Mouse (Mus musculus) forebrain, embryonic 14.5 days (tissue): ENCODE results near the gene Tmem40. TPM values are rescaled to one million over a fixed set of nuclear protein-coding genes. Genes with fewer than 3 reads are reported as not detected.

Source experiments
- ATAC-seq: fragments of 200-750 bp; cut with Nextera tagmentation; 2 replicates; pipeline ENCODE4 v1.8.0; 2017; ENCODE audit warnings: mild to moderate bottlenecking, moderate library complexity
- DNase-seq: peaks from one replicate; pipeline ENCODE4 v3.0.0-alpha.2; 2015; ENCODE audit warnings: low spot score
- H3K27ac ChIP-seq: fragments of 300-500 bp; sonication (generic); 2 replicates; pipeline ENCODE4 v1.5.1; 2014; ENCODE audit warnings: low read depth, mild to moderate bottlenecking, control low read depth, low read length, moderate library complexity
- H3K27me3 ChIP-seq: fragments of 300-500 bp; sonication (generic); replicated peaks from 2 replicates; pipeline ENCODE4 v1.6.1; 2014; ENCODE audit warnings: low read length, control low read depth, mixed read lengths; ENCODE audit not compliant: control insufficient read depth, insufficient read depth
- H3K36me3 ChIP-seq: fragments of 300-500 bp; sonication (generic); 2 replicates; pipeline ENCODE4 v1.6.1; 2014; ENCODE audit warnings: low read length, control low read depth; ENCODE audit not compliant: control insufficient read depth, insufficient read depth
- H3K4me1 ChIP-seq: fragments of 300-500 bp; sonication (generic); 2 replicates; pipeline ENCODE4 v1.6.1; 2014; ENCODE audit warnings: antibody characterized with exemption, low read length, control low read depth; ENCODE audit not compliant: control insufficient read depth, insufficient read depth
- H3K4me2 ChIP-seq: fragments of 300-500 bp; sonication (generic); 2 replicates; pipeline ENCODE4 v1.6.1; 2014; ENCODE audit warnings: mild to moderate bottlenecking, control low read depth, low read length
- H3K4me3 ChIP-seq: fragments of 300-500 bp; sonication (generic); 2 replicates; pipeline ENCODE4 v1.5.1; 2014; ENCODE audit warnings: low read depth, low read length, control low read depth
- H3K9ac ChIP-seq: fragments of 300-500 bp; sonication (generic); 2 replicates; pipeline ENCODE4 v1.6.1; 2014; ENCODE audit warnings: mild to moderate bottlenecking, low read length, control low read depth, moderate library complexity
- H3K9me3 ChIP-seq: fragments of 300-500 bp; sonication (generic); replicated peaks from 2 replicates; pipeline ENCODE4 v1.6.1; 2016; ENCODE audit warnings: low read length, control low read depth, mixed read lengths; ENCODE audit not compliant: control insufficient read depth
- WGBS: fragments of 180-500 bp; shearing (Covaris S2); extraction: QIAGEN DNeasy Blood & Tissue Kit; methylation state at CpG from one replicate; pipeline ENCODE4 v1.1.7; 2014; 5-methylcytosine and 5-hydroxymethylcytosine counted together
- polyA plus RNA-seq: library from polyadenylated mRNA; unstranded; fragments of >200 nt; fragmentation: Nextera tagmentation; extraction: Ambion mirVana; gene quantifications from 2 replicates; pipeline ENCODE4 v1.2.1, GENCODE M21; 2014

The Tmem40 gene
- polyA plus RNA-seq, 1 experiment from 2014 or later = 0.56 TPM

GRCm38 (mm10) chr6:115792691-115793215 lies 30.5 kb upstream of the Tmem40 start:
- ATAC-seq = no peak
- DNase-seq = no peak
- no peak overlapping the region for H3K27ac ChIP-seq
- peaks cover 94% of the 10 kb centered on the region for H3K36me3 ChIP-seq
- no peaks in the 10 kb centered on the region for H3K4me1 ChIP-seq
- no peak overlapping the region for H3K9ac ChIP-seq
- no peak overlapping the region for H3K4me3 ChIP-seq
- WGBS = 88% methylated on average over 21 of the region's 21 CpGs
- H3K27me3 ChIP-seq = no peaks in the 10 kb centered on the region
- no peak overlapping the region for H3K4me2 ChIP-seq
- H3K9me3 ChIP-seq = no peaks in the 10 kb centered on the region

- ATAC-seq (no peak), DNase-seq (no peak)
- Histone ChIP-seq H3K4me3 (no peak overlapping the region), H3K27ac (no peak overlapping the region), H3K4me2 (no peak overlapping the region), H3K9ac (no peak overlapping the region), H3K36me3 (peaks cover 94% of the 10 kb centered on the region), H3K4me1 (no peaks in the 10 kb centered on the region), H3K27me3 (no peaks in the 10 kb centered on the region), H3K9me3 (no peaks in the 10 kb centered on the region)
- WGBS = 87% methylated on average over 34 of the region's 34 CpGs
These were observed 29.9 kb upstream of the Tmem40 start for GRCm38 (mm10) chr6:115791842-115792686.

GRCm38 (mm10) chr6:115791016-115791415 lies 28.8 kb upstream of the Tmem40 start:
- Histone ChIP-seq H3K27ac (no peak overlapping the region), H3K9me3 (no peaks in the 10 kb centered on the region), H3K4me1 (no peaks in the 10 kb centered on the region), H3K4me2 (no peak overlapping the region), H3K4me3 (no peak overlapping the region), H3K9ac (no peak overlapping the region), H3K36me3 (peaks cover 94% of the 10 kb centered on the region), H3K27me3 (no peaks in the 10 kb centered on the region)
- ATAC-seq = no peak
- DNase-seq = no peak
- WGBS = 79% methylated on average over 10 of the region's 10 CpGs

GRCm38 (mm10) chr6:115782781-115783180 lies 20.6 kb upstream of the Tmem40 start:
- Histone ChIP-seq H3K27me3 (no peaks in the 10 kb centered on the region), H3K36me3 (peaks cover 85% of the 10 kb centered on the region), H3K9ac (no peak overlapping the region), H3K4me2 (no peak overlapping the region), H3K27ac (no peak overlapping the region), H3K4me1 (no peaks in the 10 kb centered on the region), H3K9me3 (no peaks in the 10 kb centered on the region), H3K4me3 (no peak overlapping the region)
- DNase-seq (no peak), ATAC-seq (no peak)
- 93% methylated on average over 3 of the region's 3 CpGs for WGBS

GRCm38 (mm10) chr6:115776363-115776762 lies 14.2 kb upstream of the Tmem40 start:
- Histone ChIP-seq H3K4me3 (peak overlapping the region; percentile 76; the same call in 1 of the 2 replicates), H3K9me3 (no peaks in the 10 kb centered on the region), H3K4me2 (peak overlapping the region; percentile 64), H3K36me3 (peaks cover 22% of the 10 kb centered on the region), H3K27ac (no peak overlapping the region), H3K27me3 (no peaks in the 10 kb centered on the region), H3K4me1 (peaks cover 15% of the 10 kb centered on the region), H3K9ac (peak overlapping the region; percentile 90; the same call in 1 of the 2 replicates)
- ATAC-seq (no peak), DNase-seq (no peak)
- 72% methylated on average over 9 of the region's 9 CpGs for WGBS

- Histone ChIP-seq H3K4me3 (peak overlapping the region; percentile 76), H3K4me2 (peak overlapping the region; percentile 64), H3K9ac (peak overlapping the region; percentile 90), H3K27ac (no peak overlapping the region), H3K36me3 (peaks cover 17% of the 10 kb centered on the region), H3K27me3 (no peaks in the 10 kb centered on the region), H3K9me3 (no peaks in the 10 kb centered on the region), H3K4me1 (peaks cover 15% of the 10 kb centered on the region)
- DNase-seq (peak; percentile 12), ATAC-seq (no peak)
- 51% methylated on average over 3 of the region's 3 CpGs for WGBS
These were observed 13.6 kb upstream of the Tmem40 start for GRCm38 (mm10) chr6:115775838-115776237.

- no peaks in the 10 kb centered on the region for H3K9me3 ChIP-seq
- H3K4me3 ChIP-seq = peak within 1 kb of the TSS; percentile 76
- no peaks in the 10 kb centered on the region for H3K27me3 ChIP-seq
- DNase-seq (peak; percentile 82), ATAC-seq (peak; percentile 90)
- peak within 1 kb of the TSS; percentile 78 for H3K27ac ChIP-seq
- H3K4me2 ChIP-seq = peak within 1 kb of the TSS; percentile 64
- peak within 1 kb of the TSS; percentile 90 for H3K9ac ChIP-seq
- WGBS = 0% methylated on average over 21 of the region's 28 CpGs
- peaks cover 15% of the 10 kb centered on the region for H3K4me1 ChIP-seq
- peaks cover 7% of the 10 kb centered on the region for H3K36me3 ChIP-seq
These were observed 12.3 kb upstream of the Tmem40 start, which contains the start of gene Cand2 for GRCm38 (mm10) chr6:115774501-115774921. Gene Cand2, plus strand, starts transcription at chr6:115774538.

- Histone ChIP-seq H3K9me3 (no peaks in the 10 kb centered on the region), H3K4me3 (peak overlapping the region; percentile 76), H3K9ac (peak overlapping the region; percentile 48), H3K4me2 (peak overlapping the region; percentile 64), H3K27ac (no peak overlapping the region), H3K36me3 (peaks cover 5% of the 10 kb centered on the region), H3K4me1 (peaks cover 15% of the 10 kb centered on the region), H3K27me3 (no peaks in the 10 kb centered on the region)
- 1% methylated on average over 13 of the region's 14 CpGs for WGBS
- DNase-seq (peak; percentile 73), ATAC-seq (peak; percentile 82)
These were observed 11.8 kb upstream of the Tmem40 start for GRCm38 (mm10) chr6:115773966-115774413.

- H3K9me3 ChIP-seq = no peaks in the 10 kb centered on the region
- peaks cover 15% of the 10 kb centered on the region for H3K4me1 ChIP-seq
- H3K36me3 ChIP-seq = no peaks in the 10 kb centered on the region
- 79% methylated on average over 1 of the region's 1 CpGs for WGBS
- ATAC-seq = no peak
- no peak overlapping the region for H3K27ac ChIP-seq
- no peak overlapping the region for H3K4me3 ChIP-seq
- DNase-seq = no peak
- H3K27me3 ChIP-seq = no peaks in the 10 kb centered on the region
- H3K9ac ChIP-seq = no peak overlapping the region
- no peak overlapping the region for H3K4me2 ChIP-seq
These were observed 10.4 kb upstream of the Tmem40 start for GRCm38 (mm10) chr6:115772604-115773003.
